Mouse (Mus musculus) T-helper 2 cell (primary cell): Measurements from ENCODE around the gene Slx4.
"Not testable (repeated sequence)": the region's sequence is repeated elsewhere in the genome, so short reads cannot be mapped to it uniquely, and the experiment has no call there.

Experiments used
- in situ Hi-C: fragments of 300-600 bp; cut with MboI, MseI; formaldehyde crosslinking; loops from one replicate; pipeline ENCODE4 v1.15.1; 2025; ENCODE audit warnings: high pct_unique_total_duplicates

Slx4 gene

GRCm38 (mm10) chr16:4012882-4013570 is 9.5 kb upstream of the Slx4 start:
- in situ Hi-C loops = no loop called here

GRCm38 (mm10) chr16:3988410-3988809 is 15.2 kb downstream of the Slx4 start:
- in situ Hi-C loops = no loop called here

- in situ Hi-C loops = no loop called here
These were observed 20.3 kb downstream of the Slx4 start for GRCm38 (mm10) chr16:3983146-3983700.

- in situ Hi-C loops = no loop called here
These were observed 21.4 kb downstream of the Slx4 start for GRCm38 (mm10) chr16:3982173-3982572.

GRCm38 (mm10) chr16:3976712-3977111 is 26.9 kb downstream of the Slx4 start:
- in situ Hi-C loops = no loop called here

- in situ Hi-C loops = no loop called here
These were observed 27.3 kb downstream of the Slx4 start, which contains the start of gene Nlrc3 for GRCm38 (mm10) chr16:3976251-3976671. TSS of gene Nlrc3 (minus strand) at chr16:3976632.

GRCm38 (mm10) chr16:3975658-3976057 is 27.9 kb downstream of the Slx4 start:
- in situ Hi-C loops = no loop called here

- in situ Hi-C loops = not testable (repeated sequence)
These were observed 29.1 kb downstream of the Slx4 start for GRCm38 (mm10) chr16:3974456-3974855.

GRCm38 (mm10) chr16:3965534-3965933 is 38.0 kb downstream of the Slx4 start:
- in situ Hi-C loops = no loop called here

GRCm38 (mm10) chr16:3964990-3965389 is 38.6 kb downstream of the Slx4 start:
- in situ Hi-C loops = no loop called here

- in situ Hi-C loops = no loop called here
These were observed 44.3 kb downstream of the Slx4 start for GRCm38 (mm10) chr16:3959261-3959660.

GRCm38 (mm10) chr16:3956369-3956768 is 47.2 kb downstream of the Slx4 start:
- in situ Hi-C loops = no loop called here

- in situ Hi-C loops = no loop called here
These were observed 52.4 kb downstream of the Slx4 start for GRCm38 (mm10) chr16:3951141-3951540.

- in situ Hi-C loops = no loop called here
These were observed 68.9 kb downstream of the Slx4 start for GRCm38 (mm10) chr16:3934701-3935100.

GRCm38 (mm10) chr16:3934091-3934490 is 69.5 kb downstream of the Slx4 start:
- in situ Hi-C loops = no loop called here

- in situ Hi-C loops = no loop called here
These were observed 70.0 kb downstream of the Slx4 start for GRCm38 (mm10) chr16:3933536-3933935.

- in situ Hi-C loops = no loop called here
These were observed 74.4 kb downstream of the Slx4 start for GRCm38 (mm10) chr16:3929151-3929550.
